Mouse (Mus musculus) adrenal gland, postnatal 4 days (tissue): ENCODE measurements around the gene Rhobtb3. TPM values are rescaled to one million over a fixed set of nuclear protein-coding genes. Genes with fewer than 3 reads are reported as not detected.

Experiments
- total RNA-seq, 2 experiments: library from RNA; stranded (reverse); gene quantifications; 2 replicates each; pipeline ENCODE4 v1.2.3; 2021

The Rhobtb3 gene
- total RNA-seq, 2 experiments from 2014 or later = 22.1 to 24.1 TPM

Other genes with a start within 250 kb of the Rhobtb3 start
- 10 to 100 TPM; 27.7 to 29.4 TPM for gene Ell2, start 237.2 kb downstream of the Rhobtb3 start, total RNA-seq
- 10 to 100 TPM; 26.9 to 28.1 TPM for gene Glrx, start 104.1 kb downstream of the Rhobtb3 start, total RNA-seq
- gene Spata9, start 23.2 kb upstream of the Rhobtb3 start, total RNA-seq = under 1 TPM in 1 of 2 experiments, not detected in 1; 0.48 TPM
- 10 to 100 TPM; 19.4 to 20.7 TPM for gene Rfesd, start 74.8 kb upstream of the Rhobtb3 start, total RNA-seq
- under 1 TPM; 0.23 to 0.36 TPM for gene Gpr150, start 113.1 kb upstream of the Rhobtb3 start, total RNA-seq
- gene Arsk, start 154.7 kb upstream of the Rhobtb3 start, total RNA-seq = 10 to 100 TPM in 1 of 2 experiments, 1 to 10 TPM in 1; 9.1 to 11.6 TPM
- 10 to 100 TPM; 24.8 to 25.7 TPM for gene Ttc37, start 154.8 kb upstream of the Rhobtb3 start, total RNA-seq